Mouse (Mus musculus) adrenal gland, postnatal 14 days (tissue): ENCODE measurements around the gene Dmbt1. TPM values are rescaled to one million over a fixed set of nuclear protein-coding genes. Genes with fewer than 3 reads are reported as not detected.

Source experiments
- total RNA-seq: library from RNA; stranded (reverse); gene quantifications from 2 replicates; pipeline ENCODE4 v1.2.3, GENCODE M21; 2021

Gene Dmbt1
- total RNA-seq, 1 experiment from 2014 or later: not detected

Other genes starting within 250 kb of the Dmbt1 start
- gene Plekha1, start 166.3 kb upstream of the Dmbt1 start, total RNA-seq: 25.6 and 31.6 TPM in 2 replicates
- gene Htra1, start 95.9 kb upstream of the Dmbt1 start, total RNA-seq: 77.0 and 81.6 TPM in 2 replicates
- gene 4933402N03Rik, start 114.3 kb downstream of the Dmbt1 start, total RNA-seq: not detected in 2 replicates
- not detected in 2 replicates for gene 5430419D17Rik, start 142.3 kb downstream of the Dmbt1 start, total RNA-seq